Mouse (Mus musculus): ENCODE results near the gene Dnajc16. TPM values are rescaled to one million over a fixed set of nuclear protein-coding genes. Genes with fewer than 3 reads are reported as not detected.

Dnajc16 gene
- polyA plus RNA-seq, 1 experiment: 0.14 TPM

GRCm38 (mm10) chr4:141717633-141718032 lies 73.1 kb downstream of the Dnajc16 start:
- peaks cover 6% of the 10 kb centered on the region for H3K9me3 ChIP-seq (ENCODE audit: control insufficient read depth, low read length)
- H3K4me3 ChIP-seq (replicated peaks): no peak overlapping the region
- H3K27me3 ChIP-seq (ENCODE audit: control insufficient read depth): no peaks in the 10 kb centered on the region
- H3K36me3 ChIP-seq (ENCODE audit: control insufficient read depth): peaks cover 92% of the 10 kb centered on the region
- TF ChIP-seq TAL1 (IDR thresholded peaks at IDR 0.05; ENCODE audit: low read length): no peak
- TF ChIP-seq GATA1 (IDR thresholded peaks at IDR 0.05; ENCODE audit: low read length): no peak
- peaks cover 58% of the 10 kb centered on the region for H3K4me1 ChIP-seq (ENCODE audit: control insufficient read depth)

- Histone ChIP-seq H3K27me3 (ENCODE audit: control insufficient read depth) (no peaks in the 10 kb centered on the region), H3K4me3 (replicated peaks) (no peak overlapping the region), H3K9me3 (ENCODE audit: control insufficient read depth, low read length) (peaks cover 1% of the 10 kb centered on the region), H3K36me3 (ENCODE audit: control insufficient read depth) (peaks cover 99% of the 10 kb centered on the region), H3K4me1 (ENCODE audit: control insufficient read depth) (peaks cover 37% of the 10 kb centered on the region)
- TF ChIP-seq TAL1 (IDR thresholded peaks at IDR 0.05; ENCODE audit: low read length) (no peak), GATA1 (IDR thresholded peaks at IDR 0.05; ENCODE audit: low read length) (no peak)
These were observed 75.7 kb downstream of the Dnajc16 start for GRCm38 (mm10) chr4:141715027-141715426.

GRCm38 (mm10) chr4:141713598-141714142 lies 77.1 kb downstream of the Dnajc16 start:
- Histone ChIP-seq H3K36me3 (ENCODE audit: control insufficient read depth) (peaks cover 99% of the 10 kb centered on the region), H3K27me3 (ENCODE audit: control insufficient read depth) (no peaks in the 10 kb centered on the region), H3K4me1 (ENCODE audit: control insufficient read depth) (peaks cover 25% of the 10 kb centered on the region), H3K9me3 (ENCODE audit: control insufficient read depth, low read length) (no peaks in the 10 kb centered on the region), H3K4me3 (replicated peaks) (no peak overlapping the region)
- TF ChIP-seq GATA1 (IDR thresholded peaks at IDR 0.05; ENCODE audit: low read length) (no peak), TAL1 (IDR thresholded peaks at IDR 0.05; ENCODE audit: low read length) (no peak)

GRCm38 (mm10) chr4:141711250-141711649 lies 79.5 kb downstream of the Dnajc16 start:
- Histone ChIP-seq H3K9me3 (ENCODE audit: control insufficient read depth, low read length) (no peaks in the 10 kb centered on the region), H3K4me3 (replicated peaks) (no peak overlapping the region), H3K36me3 (ENCODE audit: control insufficient read depth) (peaks cover 99% of the 10 kb centered on the region), H3K27me3 (ENCODE audit: control insufficient read depth) (no peaks in the 10 kb centered on the region), H3K4me1 (ENCODE audit: control insufficient read depth) (peaks cover 14% of the 10 kb centered on the region)
- TF ChIP-seq GATA1 (IDR thresholded peaks at IDR 0.05; ENCODE audit: low read length) (no peak), TAL1 (IDR thresholded peaks at IDR 0.05; ENCODE audit: low read length) (no peak)

Other genes with a start within 250 kb of the Dnajc16 start
- 0.02 TPM in 2 replicates for gene Fblim1, start 184.8 kb downstream of the Dnajc16 start, polyA plus RNA-seq (2012)
- 0.03 TPM in 1 of 2 replicates, not detected in the other for gene Tmem82, start 172.3 kb downstream of the Dnajc16 start, polyA plus RNA-seq (2012)
- not detected in 2 replicates for gene Slc25a34, start 167.1 kb downstream of the Dnajc16 start, polyA plus RNA-seq (2012)
- 1.1 and 1.4 TPM in 2 replicates for gene Plekhm2, start 126.0 kb downstream of the Dnajc16 start, polyA plus RNA-seq (2012)
- gene Rsc1a1, start 105.3 kb downstream of the Dnajc16 start, polyA plus RNA-seq (2012): 0.11 TPM in 1 of 2 replicates, not detected in the other
- gene Ddi2, start 67.5 kb downstream of the Dnajc16 start, polyA plus RNA-seq (2012): 0.58 and 0.85 TPM in 2 replicates
- 0.11 and 0.19 TPM in 2 replicates for gene Agmat, start 44.3 kb downstream of the Dnajc16 start, polyA plus RNA-seq (2012)
- gene Casp9, start 2.7 kb upstream of the Dnajc16 start, polyA plus RNA-seq (2012): 1.2 and 2.3 TPM in 2 replicates
- gene Cela2a, start 35.2 kb upstream of the Dnajc16 start, polyA plus RNA-seq (2012): not detected in 2 replicates
- not detected in 2 replicates for gene Ctrc, start 55.4 kb upstream of the Dnajc16 start, polyA plus RNA-seq (2012)
- 3.7 and 4.2 TPM in 2 replicates for gene Efhd2, start 84.0 kb upstream of the Dnajc16 start, polyA plus RNA-seq (2012)
- not detected in 2 replicates for gene Fhad1, start 224.2 kb upstream of the Dnajc16 start, polyA plus RNA-seq (2012)

Data from erythroblast, embryonic 14.5 days (primary cell).